In genomic region chr17:40879528-40879923, GRCm38 (mm10) we compare ENCODE assay signal across 9 mouse cellular contexts. TPM values are rescaled to one million over a fixed set of nuclear protein-coding genes. Genes with fewer than 3 reads are reported as not detected.
DNase-seq lines count a peak whose midpoint lies in the region; ATAC-seq and TF ChIP-seq lines count a peak whose summit lies in the region.
"Had no signal": no experiment of that assay in that cellular context is flagged by ENCODE, and none has a peak within 500 bp of the region (broad histone marks: within the 10 kb centered on the region; RNA-seq: fewer than 3 reads in every experiment).

No protein-coding gene starts in this region.

- no peak for ATAC-seq in kidney, embryonic 15.5 days (replicated peaks; ENCODE audit: low FRiP score)
- no peak for ATAC-seq in intestine, embryonic 14.5 days (replicated peaks; ENCODE audit: low FRiP score, low TSS enrichment, low read depth)
- no peak for ATAC-seq in midbrain, postnatal 0 days (ENCODE audit: low FRiP score)
- ATAC-seq in frontal cortex, adult (ENCODE audit: low TSS enrichment): no peak

- no peaks in the 10 kb centered on the region for H3K9me3 ChIP-seq in kidney, embryonic 15.5 days (replicated peaks)
- H3K9me3 ChIP-seq in intestine, embryonic 14.5 days (ENCODE audit: control insufficient read depth, low read length): no peaks in the 10 kb centered on the region
- no peaks in the 10 kb centered on the region for H3K9me3 ChIP-seq in midbrain, postnatal 0 days (ENCODE audit: low read length)

- TF ChIP-seq POLR2A in cortical plate, adult 2 months (IDR thresholded peaks at IDR 0.05; ENCODE audit: extremely low read depth, insufficient read depth, low read length): no peak

- peak overlapping the region; percentile 91 for H3K4me2 ChIP-seq in kidney, embryonic 15.5 days
- peak overlapping the region; percentile 88 for H3K4me2 ChIP-seq in intestine, embryonic 14.5 days (ENCODE audit: low read length)
- H3K4me2 ChIP-seq in midbrain, postnatal 0 days (ENCODE audit: low read depth, low read length, poor library complexity, severe bottlenecking): peak overlapping the region; percentile 86

- H3K9ac ChIP-seq in kidney, embryonic 15.5 days: peak overlapping the region; percentile 60
- H3K9ac ChIP-seq in intestine, embryonic 14.5 days (ENCODE audit: low read length): peak overlapping the region; percentile 52
- H3K9ac ChIP-seq in midbrain, postnatal 0 days (replicated peaks; ENCODE audit: low read length, poor library complexity, severe bottlenecking): peak overlapping the region; percentile 54

- TF ChIP-seq CTCF in cortical plate, adult 2 months (IDR thresholded peaks at IDR 0.05; ENCODE audit: extremely low read depth, insufficient read depth, low read length): no peak
- TF ChIP-seq CTCF in midbrain, postnatal 0 days (IDR thresholded peaks at IDR 0.05): no peak

- DNase-seq in kidney, postnatal 25 days: no peak
- DNase-seq in intestine, embryonic 14.5 days (ENCODE audit: low spot score): no peak
- no peak for DNase-seq in midbrain, postnatal 0 days (ENCODE audit: low spot score)
- no peak for DNase-seq in adipocyte (ENCODE audit: low spot score)
- no peak for DNase-seq in left cerebral cortex, adult 11 months (ENCODE audit: low spot score)

- H3K27ac ChIP-seq in kidney, embryonic 15.5 days: no peak overlapping the region
- H3K27ac ChIP-seq in cortical plate, adult 2 months (ENCODE audit: insufficient read depth, low read length): no peak overlapping the region
- H3K27ac ChIP-seq in intestine, embryonic 14.5 days (ENCODE audit: low read depth): no peak overlapping the region
- H3K27ac ChIP-seq in midbrain, postnatal 0 days (ENCODE audit: low read depth, low read length): no peak overlapping the region

- no peaks in the 10 kb centered on the region for H3K27me3 ChIP-seq in kidney, embryonic 15.5 days
- no peaks in the 10 kb centered on the region for H3K27me3 ChIP-seq in intestine, embryonic 14.5 days (replicated peaks; ENCODE audit: control insufficient read depth, insufficient read depth, low read length)
- no peaks in the 10 kb centered on the region for H3K27me3 ChIP-seq in midbrain, postnatal 0 days (ENCODE audit: insufficient read depth, low read length)

- H3K36me3 ChIP-seq in kidney, embryonic 15.5 days: no peaks in the 10 kb centered on the region
- H3K36me3 ChIP-seq in intestine, embryonic 14.5 days (ENCODE audit: control insufficient read depth, insufficient read depth, low read length): no peaks in the 10 kb centered on the region
- H3K36me3 ChIP-seq in midbrain, postnatal 0 days (ENCODE audit: insufficient read depth, low read length): no peaks in the 10 kb centered on the region

- H3K4me1 ChIP-seq in kidney, embryonic 15.5 days: peaks cover 11% of the 10 kb centered on the region; the same call in 1 of the 2 replicates
- no peaks in the 10 kb centered on the region for H3K4me1 ChIP-seq in cortical plate, adult 2 months (ENCODE audit: control insufficient read depth, insufficient read depth, low read length)
- H3K4me1 ChIP-seq in intestine, embryonic 14.5 days (replicated peaks; ENCODE audit: control insufficient read depth, insufficient read depth, low read length): no peaks in the 10 kb centered on the region
- no peaks in the 10 kb centered on the region for H3K4me1 ChIP-seq in midbrain, postnatal 0 days (ENCODE audit: insufficient read depth, low read length)

- WGBS in kidney, embryonic 15.5 days: 17% methylated on average over 6 of the region's 6 CpGs
- WGBS in intestine, embryonic 14.5 days: 13% methylated on average over 6 of the region's 6 CpGs
- 15% methylated on average over 6 of the region's 6 CpGs for WGBS in midbrain, postnatal 0 days

- peak overlapping the region; percentile 67 for H3K4me3 ChIP-seq in kidney, embryonic 15.5 days (replicated peaks)
- H3K4me3 ChIP-seq in cortical plate, adult 2 months (ENCODE audit: insufficient read depth, low read length): peak overlapping the region; percentile 68
- H3K4me3 ChIP-seq in intestine, embryonic 14.5 days (ENCODE audit: low read depth, low read length): peak overlapping the region; percentile 69
- H3K4me3 ChIP-seq in midbrain, postnatal 0 days (ENCODE audit: low read depth, low read length): peak overlapping the region; percentile 46

RNA-seq across cellular contexts. Expression of gene 9130008F23Rik, which starts 0.8 kb away (rescaled TPM):
- polyA plus RNA-seq in kidney, embryonic 15.5 days (2015; fragmentation: Nextera tagmentation; extraction: Ambion mirVana): 1.5 and 1.8 TPM in 2 replicates
- 0.19 and 0.42 TPM in 2 replicates for polyA plus RNA-seq in cortical plate, adult 2 months (2012; rRNA removed)
- polyA plus RNA-seq in intestine, embryonic 14.5 days (2014; fragmentation: Nextera tagmentation; extraction: Ambion mirVana): 3.8 and 4.0 TPM in 2 replicates
- 0.38 and 2.2 TPM in 2 replicates for total RNA-seq in midbrain, postnatal 0 days (2014; rRNA removed)
- 0.86 and 1.3 TPM in 2 replicates for polyA plus RNA-seq in midbrain, postnatal 0 days (2015; fragmentation: Nextera tagmentation; extraction: Ambion mirVana)

RNA-seq across cellular contexts. Expression of gene Glyatl3, which starts 34.6 kb away (rescaled TPM):
- polyA plus RNA-seq in kidney, embryonic 15.5 days (2015; fragmentation: Nextera tagmentation; extraction: Ambion mirVana): not detected in 2 replicates
- not detected in 2 replicates for polyA plus RNA-seq in cortical plate, adult 2 months (2012; rRNA removed)
- polyA plus RNA-seq in intestine, embryonic 14.5 days (2014; fragmentation: Nextera tagmentation; extraction: Ambion mirVana): not detected in 2 replicates
- not detected in 2 replicates for total RNA-seq in midbrain, postnatal 0 days (2014; rRNA removed)
- polyA plus RNA-seq in midbrain, postnatal 0 days (2015; fragmentation: Nextera tagmentation; extraction: Ambion mirVana): not detected in 2 replicates
- total RNA-seq: layer of hippocampus, postnatal 25 days had no signal

RNA-seq across cellular contexts. Expression of gene Mut, which starts 55.0 kb away (rescaled TPM):
- 48.2 and 52.4 TPM in 2 replicates for polyA plus RNA-seq in kidney, embryonic 15.5 days (2015; fragmentation: Nextera tagmentation; extraction: Ambion mirVana)
- 21.7 and 24.6 TPM in 2 replicates for polyA plus RNA-seq in cortical plate, adult 2 months (2012; rRNA removed)
- 38.6 and 39.8 TPM in 2 replicates for polyA plus RNA-seq in intestine, embryonic 14.5 days (2014; fragmentation: Nextera tagmentation; extraction: Ambion mirVana)
- total RNA-seq in midbrain, postnatal 0 days (2014; rRNA removed): 9.5 and 16.6 TPM in 2 replicates
- polyA plus RNA-seq in midbrain, postnatal 0 days (2015; fragmentation: Nextera tagmentation; extraction: Ambion mirVana): 16.1 and 16.6 TPM in 2 replicates

RNA-seq across cellular contexts. Expression of gene Cenpq, which starts 55.3 kb away (rescaled TPM):
- 28.2 and 30.8 TPM in 2 replicates for polyA plus RNA-seq in kidney, embryonic 15.5 days (2015; fragmentation: Nextera tagmentation; extraction: Ambion mirVana)
- polyA plus RNA-seq in cortical plate, adult 2 months (2012; rRNA removed): 4.3 and 4.6 TPM in 2 replicates
- polyA plus RNA-seq in intestine, embryonic 14.5 days (2014; fragmentation: Nextera tagmentation; extraction: Ambion mirVana): 22.6 and 23.9 TPM in 2 replicates
- total RNA-seq in midbrain, postnatal 0 days (2014; rRNA removed): 2.8 and 3.9 TPM in 2 replicates
- polyA plus RNA-seq in midbrain, postnatal 0 days (2015; fragmentation: Nextera tagmentation; extraction: Ambion mirVana): 6.7 and 9.0 TPM in 2 replicates
